Mouse (Mus musculus) olfactory bulb, adult 2 months (tissue): ENCODE data around the gene Vamp2.

Experiments used
- CTCF ChIP-seq: fragments of 200-500 bp; IDR thresholded peaks from 2 replicates; pipeline ENCODE4 v1.5.1; 2012; ENCODE audit warnings: low read depth, mild to moderate bottlenecking, low read length, moderate library complexity; ENCODE audit not compliant: insufficient read depth
- POLR2A ChIP-seq: fragments of 200-500 bp; IDR thresholded peaks from 2 replicates; pipeline ENCODE4 v1.6.1; 2012; ENCODE audit warnings: mild to moderate bottlenecking, low read depth, low read length, moderate library complexity; ENCODE audit not compliant: insufficient read depth

DNA sequence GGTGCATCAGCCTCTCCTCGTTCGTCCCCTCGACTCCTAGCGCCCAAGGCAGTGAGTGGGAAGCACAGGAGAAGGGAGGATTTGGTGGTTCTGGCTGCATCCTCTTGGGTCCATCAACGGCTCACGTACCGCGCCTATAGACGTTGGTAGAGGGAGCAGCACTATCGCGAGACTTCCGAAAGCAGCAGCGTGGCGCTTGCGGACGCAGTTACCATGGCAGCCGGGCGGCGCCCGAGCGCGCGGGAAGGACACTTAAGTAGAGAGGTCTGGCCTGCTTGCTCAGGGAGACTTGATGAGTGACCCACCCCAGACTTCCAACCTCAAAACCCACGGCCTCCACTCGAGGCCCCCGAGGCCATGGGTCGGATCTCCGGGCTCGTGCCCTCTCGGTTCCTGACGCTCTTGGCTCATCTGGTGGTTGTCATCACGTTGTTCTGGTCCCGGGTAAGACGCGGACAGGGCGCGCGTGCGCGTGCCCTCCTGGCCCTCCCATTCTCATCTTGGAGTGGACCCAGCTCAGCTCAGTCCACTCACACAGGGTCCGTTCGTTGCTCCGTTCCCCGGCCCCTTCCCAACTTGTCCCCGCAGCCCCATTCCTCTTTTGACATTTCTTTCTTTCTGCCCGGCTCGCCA lies 17.6 kb upstream of the Vamp2 start, which contains the start of gene Tmem107:
- TF ChIP-seq CTCF = no peak
- TF ChIP-seq POLR2A = peak; percentile 55; the same call in 1 of the 2 replicates
